Mouse (Mus musculus) neutrophil, adult 5-6 weeks (primary cell): ENCODE data around the gene Rph3a. TPM values are rescaled to one million over a fixed set of nuclear protein-coding genes. Genes with fewer than 3 reads are reported as not detected.

Experiments used
- total RNA-seq: library from RNA; stranded (forward); fragments of 200-1000 nt; gene quantifications from 2 replicates; pipeline ENCODE4 v1.2.3, GENCODE M21; 2017

Rph3a gene
- total RNA-seq, 1 experiment from 2014 or later = not detected

Other genes starting within 250 kb of the Rph3a start
- 72.6 and 77.3 TPM in 2 replicates for gene Oas3, start 232.4 kb downstream of the Rph3a start, total RNA-seq
- gene Oas1e, start 214.6 kb downstream of the Rph3a start, total RNA-seq = 0.47 TPM in 1 of 2 replicates, not detected in the other
- gene Oas1c, start 197.6 kb downstream of the Rph3a start, total RNA-seq = 10.2 and 20.1 TPM in 2 replicates
- not detected in 2 replicates for gene Oas1f, start 162.7 kb downstream of the Rph3a start, total RNA-seq
- gene Oas1h, start 148.7 kb downstream of the Rph3a start, total RNA-seq = not detected in 2 replicates
- 5.8 and 6.5 TPM in 2 replicates for gene Oas1g, start 122.5 kb downstream of the Rph3a start, total RNA-seq
- 27.4 and 30.1 TPM in 2 replicates for gene Oas1a, start 102.6 kb downstream of the Rph3a start, total RNA-seq
- not detected in 2 replicates for gene Oas1d, start 95.6 kb downstream of the Rph3a start, total RNA-seq
- 46.9 and 47.7 TPM in 2 replicates for gene Ptpn11, start 181.3 kb upstream of the Rph3a start, total RNA-seq
- 659 and 668 TPM in 2 replicates for gene Rpl6, start 194.4 kb upstream of the Rph3a start, total RNA-seq
- 26.2 and 40.7 TPM in 2 replicates for gene Hectd4, start 210.1 kb upstream of the Rph3a start, total RNA-seq